Mouse (Mus musculus) forebrain, embryonic 14.5 days (tissue): Measurements from ENCODE around the gene Anks1b. TPM values are rescaled to one million over a fixed set of nuclear protein-coding genes. Genes with fewer than 3 reads are reported as not detected.

ENCODE experiments used
- ATAC-seq: fragments of 200-750 bp; cut with Nextera tagmentation; 2 replicates; pipeline ENCODE4 v1.8.0; 2017; ENCODE audit warnings: mild to moderate bottlenecking, moderate library complexity
- DNase-seq: peaks from one replicate; pipeline ENCODE4 v3.0.0-alpha.2; 2015; ENCODE audit warnings: low spot score
- H3K27ac ChIP-seq: fragments of 300-500 bp; sonication (generic); 2 replicates; pipeline ENCODE4 v1.5.1; 2014; ENCODE audit warnings: low read depth, mild to moderate bottlenecking, control low read depth, low read length, moderate library complexity
- H3K27me3 ChIP-seq: fragments of 300-500 bp; sonication (generic); replicated peaks from 2 replicates; pipeline ENCODE4 v1.6.1; 2014; ENCODE audit warnings: low read length, control low read depth, mixed read lengths; ENCODE audit not compliant: control insufficient read depth, insufficient read depth
- H3K36me3 ChIP-seq: fragments of 300-500 bp; sonication (generic); 2 replicates; pipeline ENCODE4 v1.6.1; 2014; ENCODE audit warnings: low read length, control low read depth; ENCODE audit not compliant: control insufficient read depth, insufficient read depth
- H3K4me1 ChIP-seq: fragments of 300-500 bp; sonication (generic); 2 replicates; pipeline ENCODE4 v1.6.1; 2014; ENCODE audit warnings: antibody characterized with exemption, low read length, control low read depth; ENCODE audit not compliant: control insufficient read depth, insufficient read depth
- H3K4me2 ChIP-seq: fragments of 300-500 bp; sonication (generic); 2 replicates; pipeline ENCODE4 v1.6.1; 2014; ENCODE audit warnings: mild to moderate bottlenecking, control low read depth, low read length
- H3K4me3 ChIP-seq: fragments of 300-500 bp; sonication (generic); 2 replicates; pipeline ENCODE4 v1.5.1; 2014; ENCODE audit warnings: low read depth, low read length, control low read depth
- H3K9ac ChIP-seq: fragments of 300-500 bp; sonication (generic); 2 replicates; pipeline ENCODE4 v1.6.1; 2014; ENCODE audit warnings: mild to moderate bottlenecking, low read length, control low read depth, moderate library complexity
- H3K9me3 ChIP-seq: fragments of 300-500 bp; sonication (generic); replicated peaks from 2 replicates; pipeline ENCODE4 v1.6.1; 2016; ENCODE audit warnings: low read length, control low read depth, mixed read lengths; ENCODE audit not compliant: control insufficient read depth
- WGBS: fragments of 180-500 bp; shearing (Covaris S2); extraction: QIAGEN DNeasy Blood & Tissue Kit; methylation state at CpG from one replicate; pipeline ENCODE4 v1.1.7; 2014; 5-methylcytosine and 5-hydroxymethylcytosine counted together
- polyA plus RNA-seq: library from polyadenylated mRNA; unstranded; fragments of >200 nt; fragmentation: Nextera tagmentation; extraction: Ambion mirVana; gene quantifications from 2 replicates; pipeline ENCODE4 v1.2.1, GENCODE M21; 2014

Anks1b gene
- polyA plus RNA-seq, 1 experiment from 2014 or later = 36.0 TPM

DNA sequence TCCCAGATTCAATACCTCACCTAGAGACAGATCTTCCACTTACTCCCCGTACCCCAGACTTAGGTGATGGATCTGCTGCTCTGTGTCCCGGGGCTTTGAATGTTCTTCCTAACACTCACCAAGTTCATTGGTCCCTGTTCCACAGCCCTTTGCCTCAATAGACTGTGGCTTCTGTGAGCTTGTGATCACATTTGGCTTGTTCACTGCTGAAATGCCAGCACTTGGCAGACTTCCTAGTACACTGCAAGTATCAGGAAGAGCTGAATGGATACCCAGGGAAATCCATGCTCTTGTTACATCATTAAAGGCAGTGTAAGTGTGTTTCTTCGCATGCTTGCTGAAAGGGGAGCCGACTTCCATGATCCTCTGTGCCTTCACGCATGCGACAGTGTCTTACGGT is 17.0 kb upstream of the Anks1b start:
- peak; percentile 59 for DNase-seq

DNA sequence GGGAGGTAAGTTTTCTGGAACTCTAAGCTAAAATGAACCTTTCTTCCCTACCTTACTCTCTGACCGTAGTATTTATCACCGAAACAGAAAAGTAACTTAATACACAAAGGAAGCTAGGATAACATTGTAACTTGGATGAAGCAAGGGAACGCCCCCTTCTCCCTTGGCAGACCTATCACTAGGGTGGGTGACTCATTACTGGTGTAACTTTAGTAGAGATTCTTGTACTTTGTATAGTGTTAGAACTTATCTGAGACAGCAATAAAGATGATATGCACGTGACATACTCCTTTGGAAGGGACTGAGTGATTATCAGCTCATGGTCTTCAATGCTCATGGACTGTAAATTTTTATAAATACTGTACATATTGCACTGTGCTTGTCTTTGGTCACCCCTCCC is 5.1 kb upstream of the Anks1b start:
- H3K36me3 ChIP-seq = no peaks in the 10 kb centered on the region
- 87% methylated on average over 4 of the region's 4 CpGs for WGBS

More for the DNA sequence above, 17.0 kb upstream of the Anks1b start:
- no peaks in the 10 kb centered on the region for H3K27me3 ChIP-seq
- no peak overlapping the region for H3K9ac ChIP-seq
- no peaks in the 10 kb centered on the region for H3K4me1 ChIP-seq
- H3K27ac ChIP-seq = no peak overlapping the region
- no peak overlapping the region for H3K4me3 ChIP-seq
- ATAC-seq = no peak; the same call in 1 of the 2 replicates
- H3K9me3 ChIP-seq = no peaks in the 10 kb centered on the region
- no peak overlapping the region for H3K4me2 ChIP-seq
- H3K36me3 ChIP-seq = no peaks in the 10 kb centered on the region
- 83% methylated on average over 7 of the region's 7 CpGs for WGBS

GRCm38 (mm10) chr10:89868836-89869235 is 4.5 kb upstream of the Anks1b start:
- Histone ChIP-seq H3K4me1 (0 out of 2 replicates have a peak, but pooled peaks cover 3% of the 10 kb centered on the region), H3K4me3 (no peak overlapping the region), H3K4me2 (no peak overlapping the region), H3K36me3 (no peaks in the 10 kb centered on the region), H3K27ac (no peak overlapping the region), H3K9ac (no peak overlapping the region), H3K9me3 (no peaks in the 10 kb centered on the region), H3K27me3 (no peaks in the 10 kb centered on the region)
- 86% methylated on average over 3 of the region's 3 CpGs for WGBS
- DNase-seq (no peak), ATAC-seq (no peak)

More for the DNA sequence above, 5.1 kb upstream of the Anks1b start:
- ATAC-seq (no peak), DNase-seq (no peak)
- no peak overlapping the region for H3K9ac ChIP-seq
- H3K4me1 ChIP-seq = 0 out of 2 replicates have a peak, but pooled peaks cover 3% of the 10 kb centered on the region
- no peak overlapping the region for H3K4me3 ChIP-seq
- H3K27ac ChIP-seq = no peak overlapping the region
- no peak overlapping the region for H3K4me2 ChIP-seq
- no peaks in the 10 kb centered on the region for H3K27me3 ChIP-seq
- no peaks in the 10 kb centered on the region for H3K9me3 ChIP-seq

GRCm38 (mm10) chr10:89872501-89873145 is 686 bp upstream of the Anks1b start:
- Histone ChIP-seq H3K9me3 (no peaks in the 10 kb centered on the region), H3K4me2 (peak overlapping the region; percentile 59), H3K36me3 (no peaks in the 10 kb centered on the region), H3K4me1 (peaks cover 7% of the 10 kb centered on the region; the same call in 1 of the 2 replicates), H3K27me3 (no peaks in the 10 kb centered on the region), H3K27ac (peak overlapping the region; percentile 97), H3K4me3 (peak overlapping the region; percentile 77), H3K9ac (peak overlapping the region; percentile 89)
- ATAC-seq (peak; percentile 90), DNase-seq (peak; percentile 92)
- WGBS = under 1% methylated on average over 25 of the region's 56 CpGs

DNA sequence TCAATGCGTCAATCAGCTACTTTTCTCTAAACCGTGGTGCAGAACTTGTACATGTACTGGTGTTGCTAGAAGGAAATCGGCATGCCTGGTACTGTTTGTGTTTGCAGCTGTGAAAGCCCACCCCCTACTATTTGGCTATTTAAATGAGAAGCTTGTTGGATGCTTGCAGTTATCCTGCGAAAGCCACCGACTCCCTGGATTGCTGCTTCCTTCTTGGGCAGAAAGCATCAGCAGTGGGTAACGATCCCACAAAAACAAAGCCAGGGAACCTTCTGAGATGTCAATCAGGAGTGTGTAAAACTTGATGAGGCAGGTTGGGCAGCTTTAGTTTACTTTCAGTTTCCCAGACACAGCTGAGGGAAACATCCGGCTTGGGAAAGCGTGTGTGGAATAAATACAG is 727 bp downstream of the Anks1b start:
- 3% methylated on average over 8 of the region's 8 CpGs for WGBS
- peak; percentile 47 for DNase-seq

DNA sequence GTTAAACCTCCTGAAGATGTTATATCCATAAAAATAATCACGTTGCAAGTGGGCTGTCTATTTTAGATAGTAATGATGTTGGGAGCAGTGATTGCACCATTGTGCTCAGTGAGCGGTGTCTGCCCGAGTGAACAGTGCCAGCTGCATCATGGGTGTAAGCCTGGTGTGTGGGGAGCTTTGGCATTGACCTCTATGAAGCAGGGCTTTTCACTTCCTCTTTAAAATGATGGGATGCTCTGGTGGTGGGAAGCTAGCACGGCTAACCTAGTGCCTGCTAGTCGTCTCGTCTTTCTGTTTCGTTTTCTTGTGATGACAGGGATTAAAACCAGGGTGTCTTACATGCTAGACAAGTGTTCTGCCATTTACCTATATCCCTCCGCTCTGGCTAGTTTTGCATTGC is 10.3 kb downstream of the Anks1b start:
- Histone ChIP-seq H3K27ac (no peak overlapping the region), H3K27me3 (no peaks in the 10 kb centered on the region), H3K4me1 (no peaks in the 10 kb centered on the region)

More for the DNA sequence above, 727 bp downstream of the Anks1b start:
- ATAC-seq = no peak
- Histone ChIP-seq H3K36me3 (no peaks in the 10 kb centered on the region), H3K4me2 (peak overlapping the region; percentile 59), H3K4me3 (peak overlapping the region; percentile 77), H3K27me3 (no peaks in the 10 kb centered on the region), H3K27ac (no peak overlapping the region), H3K4me1 (peaks cover 7% of the 10 kb centered on the region; the same call in 1 of the 2 replicates), H3K9me3 (no peaks in the 10 kb centered on the region), H3K9ac (peak overlapping the region; percentile 89)

GRCm38 (mm10) chr10:89902720-89903337 is 29.5 kb downstream of the Anks1b start:
- Histone ChIP-seq H3K4me2 (no peak overlapping the region), H3K9ac (no peak overlapping the region), H3K4me3 (no peak overlapping the region), H3K4me1 (no peaks in the 10 kb centered on the region), H3K27me3 (no peaks in the 10 kb centered on the region), H3K36me3 (no peaks in the 10 kb centered on the region), H3K9me3 (no peaks in the 10 kb centered on the region), H3K27ac (no peak overlapping the region)
- DNase-seq (peak; percentile 57), ATAC-seq (no peak)
- WGBS = 63% methylated on average over 7 of the region's 7 CpGs

More for the DNA sequence above, 10.3 kb downstream of the Anks1b start:
- Histone ChIP-seq H3K9ac (no peak overlapping the region), H3K4me3 (no peak overlapping the region), H3K36me3 (no peaks in the 10 kb centered on the region), H3K9me3 (no peaks in the 10 kb centered on the region), H3K4me2 (no peak overlapping the region)
- ATAC-seq (no peak), DNase-seq (no peak)
- WGBS = 85% methylated on average over 8 of the region's 8 CpGs

GRCm38 (mm10) chr10:89911889-89912288 is 38.6 kb downstream of the Anks1b start:
- Histone ChIP-seq H3K4me1 (peaks cover 10% of the 10 kb centered on the region; the same call in 1 of the 2 replicates), H3K9ac (no peak overlapping the region), H3K4me2 (no peak overlapping the region), H3K27me3 (no peaks in the 10 kb centered on the region), H3K36me3 (no peaks in the 10 kb centered on the region), H3K27ac (peak overlapping the region; percentile 48; the same call in 1 of the 2 replicates), H3K4me3 (no peak overlapping the region), H3K9me3 (no peaks in the 10 kb centered on the region)
- DNase-seq (peak; percentile 83), ATAC-seq (peak; percentile 81)
- 52% methylated on average over 4 of the region's 4 CpGs for WGBS

GRCm38 (mm10) chr10:89913174-89913573 is 39.9 kb downstream of the Anks1b start:
- no peaks in the 10 kb centered on the region for H3K36me3 ChIP-seq
- H3K9me3 ChIP-seq = no peaks in the 10 kb centered on the region
- DNase-seq (peak; percentile 79), ATAC-seq (peak; percentile 93)
- no peak overlapping the region for H3K27ac ChIP-seq
- no peak overlapping the region for H3K4me2 ChIP-seq
- no peak overlapping the region for H3K4me3 ChIP-seq
- H3K9ac ChIP-seq = no peak overlapping the region
- peaks cover 10% of the 10 kb centered on the region; the same call in 1 of the 2 replicates for H3K4me1 ChIP-seq
- H3K27me3 ChIP-seq = no peaks in the 10 kb centered on the region
